15 mouse cellular contexts compared by ENCODE assay signal in the genomic region with DNA sequence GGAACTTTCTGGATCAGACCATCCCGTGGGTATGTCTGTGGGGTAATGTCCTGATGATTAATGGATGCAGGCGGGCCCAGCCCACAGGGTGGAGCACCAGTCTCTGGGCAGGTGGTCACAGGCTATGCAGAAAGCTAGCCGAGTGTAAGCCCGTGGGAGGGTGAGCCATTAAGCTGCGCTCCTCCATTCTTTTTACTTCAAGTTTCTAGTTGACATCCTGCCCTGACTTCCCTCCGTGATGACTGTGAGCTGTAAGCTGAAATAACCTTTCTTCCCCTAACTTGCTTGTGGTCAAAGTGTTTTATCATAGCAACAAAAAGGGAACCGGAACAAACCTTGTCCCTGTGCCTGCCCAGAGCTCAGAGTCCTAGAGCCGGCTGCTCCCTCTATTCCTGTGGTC. TPM values are rescaled to one million over a fixed set of nuclear protein-coding genes. Genes with fewer than 3 reads are reported as not detected.
DNase-seq lines count a peak whose midpoint lies in the region; ATAC-seq lines count a peak whose summit lies in the region.
"Had no signal": no experiment of that assay in that cellular context is flagged by ENCODE, and none has a peak within 500 bp of the region (broad histone marks: within the 10 kb centered on the region; RNA-seq: fewer than 3 reads in every experiment).

No protein-coding gene starts in this region.

- peaks cover 9% of the 10 kb centered on the region; the same call in 1 of the 2 replicates for H3K4me1 ChIP-seq in midbrain, embryonic 10.5 days
- H3K4me1 ChIP-seq in forebrain, embryonic 13.5 days, result no peaks in the 10 kb centered on the region
- H3K4me1 ChIP-seq: embryonic facial prominence, embryonic 15.5 days had no signal

- no peaks in the 10 kb centered on the region for H3K9me3 ChIP-seq in midbrain, embryonic 10.5 days (replicated peaks)
- H3K9me3 ChIP-seq in forebrain, embryonic 13.5 days (replicated peaks), result no peaks in the 10 kb centered on the region
- H3K9me3 ChIP-seq: embryonic facial prominence, embryonic 15.5 days; heart, embryonic 15.5 days; limb, embryonic 10.5 days had no signal

- WGBS in midbrain, embryonic 10.5 days, result 82% methylated on average over 8 of the region's 8 CpGs
- 85% methylated on average over 8 of the region's 8 CpGs for WGBS in forebrain, embryonic 13.5 days

- no peak overlapping the region for H3K9ac ChIP-seq in forebrain, embryonic 13.5 days
- H3K9ac ChIP-seq: embryonic facial prominence, embryonic 15.5 days; heart, embryonic 15.5 days had no signal

- H3K4me2 ChIP-seq in forebrain, embryonic 13.5 days, result no peak overlapping the region
- H3K4me2 ChIP-seq: embryonic facial prominence, embryonic 15.5 days; heart, embryonic 15.5 days had no signal

- DNase-seq in heart, adult 11 months, result peak; percentile 87
- DNase-seq in heart, postnatal 36 days, result no peak
- DNase-seq in midbrain, embryonic 10.5 days (ENCODE audit: low spot score), result no peak
- DNase-seq in cerebellum, postnatal 36 days, result no peak
- DNase-seq: cerebellum, postnatal 25 days; kidney, postnatal 10 days; lung, postnatal 14 days; right cerebral cortex, postnatal 25 days had no signal

- no peaks in the 10 kb centered on the region for H3K27me3 ChIP-seq in midbrain, embryonic 10.5 days (ENCODE audit: low read depth, poor library complexity, severe bottlenecking)
- H3K27me3 ChIP-seq in forebrain, embryonic 13.5 days, result no peaks in the 10 kb centered on the region
- H3K27me3 ChIP-seq: embryonic facial prominence, embryonic 15.5 days; heart, embryonic 15.5 days had no signal

- H3K4me3 ChIP-seq in midbrain, embryonic 10.5 days, result no peak overlapping the region
- no peak overlapping the region for H3K4me3 ChIP-seq in forebrain, embryonic 13.5 days
- H3K4me3 ChIP-seq: embryonic facial prominence, embryonic 15.5 days; heart, embryonic 15.5 days; limb, embryonic 10.5 days had no signal

- peak; percentile 57 for ATAC-seq in CD4-positive, CD25-positive, alpha-beta regulatory T cell, adult 4 months
- peak; percentile 69 for ATAC-seq in granulocyte monocyte progenitor cell, adult 5-6 weeks (replicated peaks; ENCODE audit: poor library complexity, severe bottlenecking)
- ATAC-seq in megakaryocyte progenitor cell, adult 5-6 weeks (replicated peaks; ENCODE audit: poor library complexity), result peak; percentile 72
- ATAC-seq in forebrain, embryonic 13.5 days, result no peak

- intact Hi-C loops in heart, postnatal 36 days (cut with DNase I), result no loop called here

- H3K36me3 ChIP-seq in midbrain, embryonic 10.5 days, result no peaks in the 10 kb centered on the region
- no peaks in the 10 kb centered on the region for H3K36me3 ChIP-seq in forebrain, embryonic 13.5 days (ENCODE audit: poor library complexity, severe bottlenecking)
- H3K36me3 ChIP-seq: embryonic facial prominence, embryonic 15.5 days; heart, embryonic 15.5 days; limb, embryonic 10.5 days had no signal

- H3K27ac ChIP-seq in midbrain, embryonic 10.5 days (replicated peaks), result no peak overlapping the region
- no peak overlapping the region for H3K27ac ChIP-seq in forebrain, embryonic 13.5 days
- H3K27ac ChIP-seq: embryonic facial prominence, embryonic 15.5 days; heart, embryonic 15.5 days; limb, embryonic 10.5 days had no signal

RNA-seq across cellular contexts. Expression of gene Itgb2, which starts 6.7 kb away (rescaled TPM):
- total RNA-seq in heart, postnatal 36 days (2021), result 1 to 10 TPM; 7.1 to 9.2 TPM
- polyA plus RNA-seq in CD4-positive, CD25-positive, alpha-beta regulatory T cell, adult 4 months (2017; shearing (Covaris generic)), result 100 to 1,000 TPM; 449 to 774 TPM
- total RNA-seq in granulocyte monocyte progenitor cell, adult 5-6 weeks (2014; fragmentation: Nextera tagmentation), result 17.1 and 28.9 TPM in 2 replicates
- total RNA-seq in granulocyte monocyte progenitor cell, adult 5-6 weeks (2017), result 32.0 and 36.6 TPM in 2 replicates
- 37.2 and 37.9 TPM in 2 replicates for total RNA-seq in megakaryocyte progenitor cell, adult 5-6 weeks (2015)
- 35.1 and 42.0 TPM in 2 replicates for total RNA-seq in megakaryocyte progenitor cell, adult 5-6 weeks (2017)
- 0.84 and 1.2 TPM in 2 replicates for polyA plus RNA-seq in midbrain, embryonic 10.5 days (2016; fragmentation: Nextera tagmentation; extraction: Ambion mirVana)
- polyA plus RNA-seq in forebrain, embryonic 13.5 days (2015; fragmentation: Nextera tagmentation; extraction: Ambion mirVana), result 0.34 and 0.37 TPM in 2 replicates

RNA-seq across cellular contexts. Expression of gene Fam207a, which starts 21.1 kb away (rescaled TPM):
- total RNA-seq in heart, postnatal 36 days (2021), result 10 to 100 TPM in 1 of 2 experiments, 1 to 10 TPM in 1; 9.8 to 10.5 TPM
- 10 to 100 TPM; 11.8 to 14.3 TPM for polyA plus RNA-seq in CD4-positive, CD25-positive, alpha-beta regulatory T cell, adult 4 months (2017; shearing (Covaris generic))
- total RNA-seq in granulocyte monocyte progenitor cell, adult 5-6 weeks (2014; fragmentation: Nextera tagmentation), result 14.6 and 14.8 TPM in 2 replicates
- total RNA-seq in granulocyte monocyte progenitor cell, adult 5-6 weeks (2017), result 23.5 and 43.2 TPM in 2 replicates
- total RNA-seq in megakaryocyte progenitor cell, adult 5-6 weeks (2015), result 9.1 and 9.9 TPM in 2 replicates
- 28.8 and 38.1 TPM in 2 replicates for total RNA-seq in megakaryocyte progenitor cell, adult 5-6 weeks (2017)
- polyA plus RNA-seq in midbrain, embryonic 10.5 days (2016; fragmentation: Nextera tagmentation; extraction: Ambion mirVana), result 42.3 and 45.2 TPM in 2 replicates
- polyA plus RNA-seq in forebrain, embryonic 13.5 days (2015; fragmentation: Nextera tagmentation; extraction: Ambion mirVana), result 37.5 and 38.7 TPM in 2 replicates

RNA-seq across cellular contexts. Expression of gene Pttg1ip, which starts 44.8 kb away (rescaled TPM):
- 100 to 1,000 TPM; 137 to 138 TPM for total RNA-seq in heart, postnatal 36 days (2021)
- polyA plus RNA-seq in CD4-positive, CD25-positive, alpha-beta regulatory T cell, adult 4 months (2017; shearing (Covaris generic)), result 100 to 1,000 TPM; 107 to 179 TPM
- total RNA-seq in granulocyte monocyte progenitor cell, adult 5-6 weeks (2014; fragmentation: Nextera tagmentation), result 36.6 and 39.0 TPM in 2 replicates
- 34.6 and 37.0 TPM in 2 replicates for total RNA-seq in granulocyte monocyte progenitor cell, adult 5-6 weeks (2017)
- total RNA-seq in megakaryocyte progenitor cell, adult 5-6 weeks (2015), result 54.1 and 60.0 TPM in 2 replicates
- 31.8 and 37.6 TPM in 2 replicates for total RNA-seq in megakaryocyte progenitor cell, adult 5-6 weeks (2017)
- 67.0 and 69.9 TPM in 2 replicates for polyA plus RNA-seq in midbrain, embryonic 10.5 days (2016; fragmentation: Nextera tagmentation; extraction: Ambion mirVana)
- polyA plus RNA-seq in forebrain, embryonic 13.5 days (2015; fragmentation: Nextera tagmentation; extraction: Ambion mirVana), result 57.8 and 63.6 TPM in 2 replicates
